Comparison of ENCODE assay signal across 8 mouse cellular contexts in genomic region chr16:21310636-21311615, GRCm38 (mm10).
DNase-seq lines count a peak whose midpoint lies in the region; ATAC-seq and TF ChIP-seq lines count a peak whose summit lies in the region.

No protein-coding gene starts in this region.

- no peak for TF ChIP-seq POLR2A in ES-Bruce4 (IDR thresholded peaks at IDR 0.05; ENCODE audit: insufficient read depth, low read length)
- no peak for TF ChIP-seq POLR2A in testis, adult 2 months (IDR thresholded peaks at IDR 0.05; ENCODE audit: control insufficient read depth, low read depth, low read length)

- 2% methylated on average over 35 of the region's 35 CpGs for WGBS in forebrain, embryonic 12.5 days
- WGBS in heart, embryonic 16.5 days: 4% methylated on average over 35 of the region's 35 CpGs
- 6% methylated on average over 34 of the region's 35 CpGs for WGBS in liver, postnatal 0 days (ENCODE audit: insufficient replicate concordance)
- 4% methylated on average over 35 of the region's 35 CpGs for WGBS in neural tube, embryonic 12.5 days

- H3K9me3 ChIP-seq in ES-Bruce4 (replicated peaks; ENCODE audit: control insufficient read depth, insufficient read depth, low read length, poor library complexity, severe bottlenecking): no peaks in the 10 kb centered on the region
- no peaks in the 10 kb centered on the region for H3K9me3 ChIP-seq in forebrain, embryonic 12.5 days
- H3K9me3 ChIP-seq in heart, embryonic 16.5 days (replicated peaks; ENCODE audit: control insufficient read depth, low read length): no peaks in the 10 kb centered on the region
- H3K9me3 ChIP-seq in liver, postnatal 0 days (ENCODE audit: low read length): no peaks in the 10 kb centered on the region
- H3K9me3 ChIP-seq in neural tube, embryonic 12.5 days: no peaks in the 10 kb centered on the region

- H3K27me3 ChIP-seq in ES-Bruce4 (ENCODE audit: control insufficient read depth, insufficient read depth, low read length, poor library complexity, severe bottlenecking): peaks cover 2% of the 10 kb centered on the region; the same call in 1 of the 2 replicates
- H3K27me3 ChIP-seq in forebrain, embryonic 12.5 days: peaks cover 30% of the 10 kb centered on the region
- peaks cover 5% of the 10 kb centered on the region; the same call in 1 of the 2 replicates for H3K27me3 ChIP-seq in heart, embryonic 16.5 days (ENCODE audit: control insufficient read depth, insufficient read depth, low read length)
- H3K27me3 ChIP-seq in liver, postnatal 0 days (ENCODE audit: insufficient read depth, low read length): peaks cover 10% of the 10 kb centered on the region; the same call in 1 of the 2 replicates
- no peaks in the 10 kb centered on the region for H3K27me3 ChIP-seq in neural tube, embryonic 12.5 days (replicated peaks)
- no peaks in the 10 kb centered on the region; the same call in 1 of the 2 replicates for H3K27me3 ChIP-seq in testis, adult 2 months (ENCODE audit: control insufficient read depth, insufficient read depth, low read length)

- H3K4me3 ChIP-seq in ES-Bruce4 (ENCODE audit: low read depth, low read length): peak overlapping the region; percentile 37
- H3K4me3 ChIP-seq in forebrain, embryonic 12.5 days (replicated peaks): peak overlapping the region; percentile 41
- peak overlapping the region; percentile 50 for H3K4me3 ChIP-seq in heart, embryonic 16.5 days (ENCODE audit: low read length)
- H3K4me3 ChIP-seq in liver, postnatal 0 days (ENCODE audit: low read depth, low read length): peak overlapping the region; percentile 42
- peak overlapping the region; percentile 36 for H3K4me3 ChIP-seq in neural tube, embryonic 12.5 days
- H3K4me3 ChIP-seq in testis, adult 2 months (ENCODE audit: control insufficient read depth, low read depth, low read length): peak overlapping the region; percentile 33

- H3K27ac ChIP-seq in ES-Bruce4 (ENCODE audit: insufficient read depth, low read length): no peak overlapping the region
- peak overlapping the region; percentile 89 for H3K27ac ChIP-seq in forebrain, embryonic 12.5 days
- H3K27ac ChIP-seq in heart, embryonic 16.5 days (ENCODE audit: low read length): peak overlapping the region; percentile 74
- H3K27ac ChIP-seq in liver, postnatal 0 days (ENCODE audit: low read depth): 0 out of 2 replicates have a peak overlapping the region, but pooled peaks have one; percentile 29
- H3K27ac ChIP-seq in neural tube, embryonic 12.5 days: peak overlapping the region; percentile 69
- no peak overlapping the region for H3K27ac ChIP-seq in testis, adult 2 months (ENCODE audit: control insufficient read depth, insufficient read depth, low read depth, low read length)

- no peaks in the 10 kb centered on the region for H3K4me1 ChIP-seq in ES-Bruce4 (ENCODE audit: control insufficient read depth, insufficient read depth, low read length)
- peaks cover 21% of the 10 kb centered on the region for H3K4me1 ChIP-seq in forebrain, embryonic 12.5 days
- H3K4me1 ChIP-seq in heart, embryonic 16.5 days (ENCODE audit: control insufficient read depth, insufficient read depth, low read length): peaks cover 14% of the 10 kb centered on the region
- peaks cover 16% of the 10 kb centered on the region for H3K4me1 ChIP-seq in liver, postnatal 0 days (ENCODE audit: insufficient read depth)
- H3K4me1 ChIP-seq in neural tube, embryonic 12.5 days: peaks cover 8% of the 10 kb centered on the region
- peaks cover 11% of the 10 kb centered on the region for H3K4me1 ChIP-seq in testis, adult 2 months (ENCODE audit: control insufficient read depth, insufficient read depth, low read length)

- peak overlapping the region; percentile 82 for H3K4me2 ChIP-seq in forebrain, embryonic 12.5 days
- H3K4me2 ChIP-seq in heart, embryonic 16.5 days (ENCODE audit: low read depth, low read length): peak overlapping the region; percentile 80
- peak overlapping the region; percentile 86 for H3K4me2 ChIP-seq in liver, postnatal 0 days (ENCODE audit: low read depth, low read length)
- H3K4me2 ChIP-seq in neural tube, embryonic 12.5 days (replicated peaks): peak overlapping the region; percentile 73

- peak overlapping the region; percentile 39 for H3K9ac ChIP-seq in ES-Bruce4 (ENCODE audit: low read depth, poor library complexity, severe bottlenecking)
- H3K9ac ChIP-seq in forebrain, embryonic 12.5 days: peak overlapping the region; percentile 73
- H3K9ac ChIP-seq in heart, embryonic 16.5 days (ENCODE audit: low read length): peak overlapping the region; percentile 76
- peak overlapping the region; percentile 57 for H3K9ac ChIP-seq in liver, postnatal 0 days (replicated peaks)
- peak overlapping the region; percentile 76 for H3K9ac ChIP-seq in neural tube, embryonic 12.5 days

- H3K36me3 ChIP-seq in ES-Bruce4 (ENCODE audit: control insufficient read depth, insufficient read depth, low read length, poor library complexity, severe bottlenecking): no peaks in the 10 kb centered on the region
- H3K36me3 ChIP-seq in forebrain, embryonic 12.5 days (replicated peaks): no peaks in the 10 kb centered on the region
- no peaks in the 10 kb centered on the region for H3K36me3 ChIP-seq in heart, embryonic 16.5 days (ENCODE audit: control insufficient read depth, insufficient read depth)
- H3K36me3 ChIP-seq in liver, postnatal 0 days (replicated peaks; ENCODE audit: insufficient read depth, low read length): no peaks in the 10 kb centered on the region
- no peaks in the 10 kb centered on the region for H3K36me3 ChIP-seq in neural tube, embryonic 12.5 days
- no peaks in the 10 kb centered on the region for H3K36me3 ChIP-seq in testis, adult 2 months (ENCODE audit: control insufficient read depth, insufficient read depth, low read length)

- peak; percentile 68 for ATAC-seq in cerebellum, adult (ENCODE audit: insufficient number of reproducible peaks, low FRiP score, low TSS enrichment)
- peak; percentile 82 for ATAC-seq in forebrain, embryonic 12.5 days (ENCODE audit: low FRiP score)
- ATAC-seq in heart, embryonic 16.5 days (replicated peaks; ENCODE audit: extremely low read depth, insufficient read depth, low FRiP score): peak; percentile 84
- peak; percentile 64 for ATAC-seq in liver, postnatal 0 days
- peak; percentile 79 for ATAC-seq in neural tube, embryonic 12.5 days (ENCODE audit: low FRiP score, low read depth)

- TF ChIP-seq EP300 in ES-Bruce4 (IDR thresholded peaks at IDR 0.05; ENCODE audit: insufficient read depth, low read depth, low read length): no peak
- TF ChIP-seq EP300 in liver, postnatal 0 days (IDR thresholded peaks at IDR 0.05; ENCODE audit: low read depth): no peak

- no peak for TF ChIP-seq CTCF in ES-Bruce4 (IDR thresholded peaks at IDR 0.05; ENCODE audit: low read depth, low read length)
- no peak for TF ChIP-seq CTCF in liver, postnatal 0 days (IDR thresholded peaks at IDR 0.05; ENCODE audit: low read depth)
- TF ChIP-seq CTCF in testis, adult 2 months (IDR thresholded peaks at IDR 0.05; ENCODE audit: control insufficient read depth, insufficient read depth, insufficient replicate concordance, low read depth, low read length): no peak

- DNase-seq in kidney, postnatal 14 days: peak; percentile 71
- peak; percentile 47 for DNase-seq in liver, postnatal 0 days

Comparison
In these comparisons a context has a peak if more than half of its experiments do, and no peak if none do; other contexts are left out.
1. H3K27ac ChIP-seq: peak in forebrain, embryonic 12.5 days (single experiment), heart, embryonic 16.5 days (single experiment), liver, postnatal 0 days (single experiment) and neural tube, embryonic 12.5 days (single experiment); none in ES-Bruce4 (single experiment) and testis, adult 2 months (single experiment).
2. Peak in every context shown above with its lines, with median percentiles within 50 percentile points of each other: H3K4me3 ChIP-seq, H3K9ac ChIP-seq, ATAC-seq and H3K4me2 ChIP-seq.